In genomic region chr11:3127303-3127795, GRCm38 (mm10) we compare ENCODE assay signal across 8 mouse cellular contexts.
A peak's percentile ranks its signal among the peaks of the same experiment; 100 is the strongest.
DNase-seq lines count a peak whose midpoint lies in the region; ATAC-seq and TF ChIP-seq lines count a peak whose summit lies in the region.
"Not testable (repeated sequence)": the region's sequence is repeated elsewhere in the genome, so short reads cannot be mapped to it uniquely, and the experiment has no call there.

No protein-coding gene starts in this region.

- not testable (repeated sequence) for H3K9ac ChIP-seq in forebrain, postnatal 0 days; hindbrain, embryonic 12.5 days

- H3K9me3 ChIP-seq in forebrain, postnatal 0 days (ENCODE audit: low read length), result peaks cover 10% of the 10 kb centered on the region
- peaks cover 20% of the 10 kb centered on the region for H3K9me3 ChIP-seq in hindbrain, embryonic 12.5 days (replicated peaks)

- H3K4me3 ChIP-seq in forebrain, postnatal 0 days (ENCODE audit: low read depth, low read length); hindbrain, embryonic 12.5 days: not testable (repeated sequence)

- not testable (repeated sequence) for H3K27me3 ChIP-seq in forebrain, postnatal 0 days (ENCODE audit: insufficient read depth, low read length); hindbrain, embryonic 12.5 days

- not testable (repeated sequence) for H3K27ac ChIP-seq in forebrain, postnatal 0 days (ENCODE audit: low read depth, low read length); hindbrain, embryonic 12.5 days

- H3K4me2 ChIP-seq in forebrain, postnatal 0 days (ENCODE audit: low read depth); hindbrain, embryonic 12.5 days (replicated peaks): not testable (repeated sequence)

- peak; percentile 1; the same call in 1 of the 2 replicates for ATAC-seq in forebrain, postnatal 0 days
- ATAC-seq in hindbrain, embryonic 12.5 days (ENCODE audit: low FRiP score), result peak; percentile 44

- H3K4me1 ChIP-seq in forebrain, postnatal 0 days (ENCODE audit: insufficient read depth); hindbrain, embryonic 12.5 days: not testable (repeated sequence)

- H3K36me3 ChIP-seq in forebrain, postnatal 0 days (ENCODE audit: insufficient read depth); hindbrain, embryonic 12.5 days: not testable (repeated sequence)

- TF ChIP-seq CTCF in forebrain, postnatal 0 days (IDR thresholded peaks at IDR 0.05; ENCODE audit: low read depth), result not testable (repeated sequence)

- 96% methylated on average over 5 of the region's 7 CpGs for WGBS in forebrain, postnatal 0 days
- 89% methylated on average over 5 of the region's 7 CpGs for WGBS in hindbrain, embryonic 12.5 days

- intact Hi-C loops in left cerebral cortex, postnatal 4 days (cut with DNase I), result not testable (repeated sequence)

- DNase-seq in MN1 (ENCODE audit: low spot score), result peak; percentile 44
- DNase-seq in cerebellum, postnatal 14 days, result peak; percentile 38 to 64
- not testable (repeated sequence) for DNase-seq in forebrain, postnatal 0 days
- DNase-seq in left cerebral cortex, postnatal 4 days, result peak; percentile 50
- DNase-seq in lung, postnatal 36 days, result peak; percentile 62
- DNase-seq in ovary, postnatal 36 days (ENCODE audit: low spot score), result peak; percentile 53
- peak; percentile 24 to 42 for DNase-seq in thymus, postnatal 36 days
